ENCODE assay signal across 17 mouse cellular contexts in the genomic region with DNA sequence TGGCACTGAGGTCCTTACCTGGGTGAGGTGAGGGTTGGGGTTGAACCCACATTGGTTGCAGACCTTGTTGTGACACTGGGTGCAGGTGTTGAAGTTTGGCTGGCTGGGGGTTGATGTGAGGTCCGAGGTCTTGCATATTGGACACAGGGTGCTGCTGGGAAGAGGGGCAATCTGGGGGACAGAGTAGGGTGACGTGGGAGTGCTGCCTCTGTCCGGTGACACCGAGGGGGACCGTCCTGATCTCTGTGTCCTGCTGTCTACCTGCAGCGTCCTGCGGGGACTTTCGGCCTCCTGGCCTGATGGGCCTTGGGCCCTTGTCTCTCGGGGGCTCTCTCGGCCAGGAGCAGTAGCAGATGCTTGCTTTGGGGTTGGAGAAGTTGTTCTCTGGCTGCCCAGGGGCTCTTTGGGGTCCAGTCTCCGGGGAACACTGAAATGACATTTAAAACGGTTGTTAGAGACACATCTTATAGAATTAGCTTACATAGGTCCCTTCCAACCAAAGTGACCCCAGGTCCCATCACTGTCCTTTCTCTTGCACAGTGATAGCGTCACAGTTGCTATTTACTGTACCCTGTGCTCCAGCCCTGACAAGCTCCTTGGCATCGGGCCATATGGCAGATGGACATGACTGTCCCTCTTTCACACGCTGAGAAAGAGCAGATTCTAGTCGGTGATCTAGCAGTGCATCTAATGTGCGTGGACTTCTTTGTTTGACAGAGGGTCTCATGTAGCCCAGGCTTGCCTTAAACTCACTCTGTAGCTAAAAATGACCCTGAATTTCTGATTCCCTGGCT. TPM values are rescaled to one million over a fixed set of nuclear protein-coding genes. Genes with fewer than 3 reads are reported as not detected.
DNase-seq lines count a peak whose midpoint lies in the region; ATAC-seq and TF ChIP-seq lines count a peak whose summit lies in the region.
"Had no signal": no experiment of that assay in that cellular context is flagged by ENCODE, and none has a peak within 500 bp of the region (broad histone marks: within the 10 kb centered on the region; RNA-seq: fewer than 3 reads in every experiment).

No protein-coding gene starts in this region.

- TF ChIP-seq POLR2A in liver, adult 2 months (IDR thresholded peaks at IDR 0.05; ENCODE audit: extremely low read depth, insufficient read depth, low read length): no peak

- H3K9ac ChIP-seq in liver, adult 2 months (ENCODE audit: low read depth, low read length): no peak overlapping the region
- no peak overlapping the region for H3K9ac ChIP-seq in liver, embryonic 12.5 days
- H3K9ac ChIP-seq: heart, embryonic 13.5 days; hindbrain, embryonic 15.5 days; liver, embryonic 15.5 days; neural tube, embryonic 15.5 days had no signal

- WGBS in liver, adult 2 months: 72% methylated on average over 17 of the region's 17 CpGs
- WGBS in liver, embryonic 12.5 days (ENCODE audit: insufficient replicate concordance): 68% methylated on average over 17 of the region's 17 CpGs

- TF ChIP-seq CTCF in liver, adult 2 months (IDR thresholded peaks at IDR 0.05; ENCODE audit: low read depth, low read length): no peak

- no peaks in the 10 kb centered on the region for H3K27me3 ChIP-seq in liver, adult 2 months (ENCODE audit: control insufficient read depth, insufficient read depth, low read length)
- H3K27me3 ChIP-seq in liver, embryonic 12.5 days (replicated peaks): peaks cover 35% of the 10 kb centered on the region
- H3K27me3 ChIP-seq: hindbrain, embryonic 15.5 days; neural tube, embryonic 15.5 days had no signal

- no peaks in the 10 kb centered on the region for H3K4me1 ChIP-seq in liver, adult 2 months (ENCODE audit: control insufficient read depth, insufficient read depth, low read length)
- 0 out of 2 replicates have a peak, but pooled peaks cover 4% of the 10 kb centered on the region for H3K4me1 ChIP-seq in liver, embryonic 12.5 days
- H3K4me1 ChIP-seq: hindbrain, embryonic 15.5 days; liver, embryonic 15.5 days; neural tube, embryonic 15.5 days had no signal

- ATAC-seq in liver, embryonic 12.5 days: no peak

- no peaks in the 10 kb centered on the region for H3K9me3 ChIP-seq in liver, embryonic 12.5 days (replicated peaks)
- H3K9me3 ChIP-seq: heart, embryonic 13.5 days; hindbrain, embryonic 15.5 days; liver, embryonic 15.5 days; neural tube, embryonic 15.5 days had no signal

- H3K36me3 ChIP-seq in liver, adult 2 months (ENCODE audit: control insufficient read depth, insufficient read depth, low read length): no peaks in the 10 kb centered on the region
- no peaks in the 10 kb centered on the region for H3K36me3 ChIP-seq in liver, embryonic 12.5 days
- H3K36me3 ChIP-seq: heart, embryonic 13.5 days; liver, embryonic 15.5 days had no signal

- H3K4me3 ChIP-seq in liver, adult 2 months (ENCODE audit: insufficient read depth, low read depth, low read length): no peak overlapping the region
- H3K4me3 ChIP-seq in liver, embryonic 12.5 days: no peak overlapping the region
- H3K4me3 ChIP-seq: heart, embryonic 13.5 days; hindbrain, embryonic 15.5 days; liver, embryonic 15.5 days; neural tube, embryonic 15.5 days had no signal

- H3K27ac ChIP-seq in liver, adult 2 months (replicated peaks; ENCODE audit: insufficient read depth, low read depth, low read length): no peak overlapping the region
- no peak overlapping the region for H3K27ac ChIP-seq in liver, embryonic 12.5 days
- H3K27ac ChIP-seq: heart, embryonic 13.5 days; hindbrain, embryonic 15.5 days; liver, embryonic 15.5 days; neural tube, embryonic 15.5 days had no signal

- H3K79me2 ChIP-seq in liver, adult 2 months (ENCODE audit: control insufficient read depth, insufficient read depth, low read length): no peaks in the 10 kb centered on the region

- peak; percentile 62 for DNase-seq in adrenal gland, postnatal 14 days
- no peak for DNase-seq in adrenal gland, adult 18-20 months (ENCODE audit: low spot score in 2 of 2)
- peak; percentile 25 for DNase-seq in liver, adult 2 months (ENCODE audit: extremely low read depth, low read depth, low spot score)
- DNase-seq in adrenal gland, postnatal 36 days: peak; percentile 45 to 69
- DNase-seq in cerebellum, adult 9-11 months: peak; percentile 95
- no peak for DNase-seq in neural tube, embryonic 10.5 days (ENCODE audit: extremely low spot score, low spot score)
- DNase-seq in ovary, postnatal 36 days (ENCODE audit: low spot score): no peak
- DNase-seq: gastrocnemius, postnatal 36 days; right cerebral cortex, postnatal 25 days; thymus, adult 18-20 months had no signal

- H3K4me2 ChIP-seq in liver, embryonic 12.5 days: no peak overlapping the region
- H3K4me2 ChIP-seq: heart, embryonic 13.5 days; hindbrain, embryonic 15.5 days; liver, embryonic 15.5 days; neural tube, embryonic 15.5 days had no signal

RNA-seq across cellular contexts. Expression of gene Apeh, which starts 45.0 kb away (rescaled TPM):
- total RNA-seq in adrenal gland, postnatal 14 days (2021): 76.2 and 76.5 TPM in 2 replicates
- 10 to 100 TPM; 71.8 to 86.6 TPM for total RNA-seq in adrenal gland, adult 18-20 months (2021)
- total RNA-seq in liver, adult 2 months (2014; rRNA removed): 53.3 and 54.3 TPM in 2 replicates
- 89.0 and 116 TPM in 2 replicates for polyA plus RNA-seq in liver, adult 2 months (2012; rRNA removed)
- 199 and 215 TPM in 2 replicates for polyA plus RNA-seq in liver, embryonic 12.5 days (2016; fragmentation: Nextera tagmentation; extraction: Ambion mirVana)
- 10 to 100 TPM; 72.7 to 88.0 TPM for total RNA-seq in adrenal gland, postnatal 36 days (2021)

RNA-seq across cellular contexts. Expression of gene Bsn, which starts 50.8 kb away (rescaled TPM):
- 2.9 TPM in 2 replicates for total RNA-seq in adrenal gland, postnatal 14 days (2021)
- 1 to 10 TPM; 1.8 to 3.1 TPM for total RNA-seq in adrenal gland, adult 18-20 months (2021)
- under 0.01 TPM in 2 replicates for total RNA-seq in liver, adult 2 months (2014; rRNA removed)
- under 0.01 TPM in 1 of 2 replicates, not detected in the other for polyA plus RNA-seq in liver, adult 2 months (2012; rRNA removed)
- polyA plus RNA-seq in liver, embryonic 12.5 days (2016; fragmentation: Nextera tagmentation; extraction: Ambion mirVana): 2.8 and 3.0 TPM in 2 replicates
- total RNA-seq in adrenal gland, postnatal 36 days (2021): 1 to 10 TPM; 3.2 to 4.3 TPM

RNA-seq across cellular contexts. Expression of gene Rnf123, which starts 56.2 kb away (rescaled TPM):
- 54.2 and 66.6 TPM in 2 replicates for total RNA-seq in adrenal gland, postnatal 14 days (2021)
- 10 to 100 TPM; 54.0 to 63.2 TPM for total RNA-seq in adrenal gland, adult 18-20 months (2021)
- 19.6 and 29.6 TPM in 2 replicates for total RNA-seq in liver, adult 2 months (2014; rRNA removed)
- 79.8 and 97.5 TPM in 2 replicates for polyA plus RNA-seq in liver, adult 2 months (2012; rRNA removed)
- polyA plus RNA-seq in liver, embryonic 12.5 days (2016; fragmentation: Nextera tagmentation; extraction: Ambion mirVana): 96.6 and 101 TPM in 2 replicates
- 10 to 100 TPM; 54.3 to 57.1 TPM for total RNA-seq in adrenal gland, postnatal 36 days (2021)

RNA-seq across cellular contexts. Expression of gene Mst1, which starts 59.1 kb away (rescaled TPM):
- 1.4 and 20.2 TPM in 2 replicates for total RNA-seq in adrenal gland, postnatal 14 days (2021)
- total RNA-seq in adrenal gland, adult 18-20 months (2021): under 1 TPM in 1 of 2 experiments, not detected in 1; 0.23 TPM
- total RNA-seq in liver, adult 2 months (2014; rRNA removed): 143 and 177 TPM in 2 replicates
- polyA plus RNA-seq in liver, adult 2 months (2012; rRNA removed): 203 and 264 TPM in 2 replicates
- 14.5 and 15.7 TPM in 2 replicates for polyA plus RNA-seq in liver, embryonic 12.5 days (2016; fragmentation: Nextera tagmentation; extraction: Ambion mirVana)
- under 1 TPM; 0.17 to 0.49 TPM for total RNA-seq in adrenal gland, postnatal 36 days (2021)
- total RNA-seq: gastrocnemius, postnatal 36 days; layer of hippocampus, adult 8-10 months; left cerebral cortex, postnatal 36 days had no signal
- polyA plus RNA-seq: neural tube, embryonic 15.5 days had no signal

Comparison
In these comparisons a context has a peak if more than half of its experiments do, and no peak if none do; other contexts are left out.
1. DNase-seq: peak in adrenal gland, postnatal 14 days (single experiment), liver, adult 2 months (single experiment), adrenal gland, postnatal 36 days (2 of 2) and cerebellum, adult 9-11 months (single experiment); none in adrenal gland, adult 18-20 months (0 of 2), neural tube, embryonic 10.5 days (single experiment) and ovary, postnatal 36 days (single experiment).